Mouse (Mus musculus): ENCODE measurements around the gene Nfic. TPM values are rescaled to one million over a fixed set of nuclear protein-coding genes. Genes with fewer than 3 reads are reported as not detected.
A peak's percentile ranks its signal among the peaks of the same experiment; 100 is the strongest.

Gene Nfic
- polyA plus RNA-seq, 1 experiment from 2014 or later, result 106 TPM

- no peak overlapping the region for H3K4me3 ChIP-seq (ENCODE audit: low read length)
- H3K4me2 ChIP-seq (ENCODE audit: low read depth, low read length), result no peak overlapping the region
- peaks cover 38% of the 10 kb centered on the region for H3K27me3 ChIP-seq (ENCODE audit: control insufficient read depth, insufficient read depth, low read depth, low read length)
- no peak overlapping the region for H3K27ac ChIP-seq (ENCODE audit: low read length)
- no peaks in the 10 kb centered on the region for H3K36me3 ChIP-seq (ENCODE audit: control insufficient read depth, insufficient read depth, low read length)
- 3% methylated on average over 22 of the region's 22 CpGs for WGBS
- H3K9me3 ChIP-seq (ENCODE audit: control insufficient read depth, low read length), result no peaks in the 10 kb centered on the region
- no peak for ATAC-seq (ENCODE audit: low read depth)
- H3K4me1 ChIP-seq (replicated peaks; ENCODE audit: control insufficient read depth, insufficient read depth, low read length), result no peaks in the 10 kb centered on the region
- no peak overlapping the region for H3K9ac ChIP-seq (ENCODE audit: low read length)
These were observed 17.6 kb upstream of the Nfic start for GRCm38 (mm10) chr10:81473003-81473451.

- H3K27me3 ChIP-seq (ENCODE audit: control insufficient read depth, insufficient read depth, low read depth, low read length), result peaks cover 38% of the 10 kb centered on the region
- no peak for ATAC-seq (ENCODE audit: low read depth)
- H3K4me2 ChIP-seq (ENCODE audit: low read depth, low read length), result no peak overlapping the region
- no peak overlapping the region for H3K27ac ChIP-seq (ENCODE audit: low read length)
- H3K9ac ChIP-seq (ENCODE audit: low read length), result no peak overlapping the region
- WGBS, result 9% methylated on average over 18 of the region's 18 CpGs
- H3K4me1 ChIP-seq (replicated peaks; ENCODE audit: control insufficient read depth, insufficient read depth, low read length), result no peaks in the 10 kb centered on the region
- H3K4me3 ChIP-seq (ENCODE audit: low read length), result no peak overlapping the region
- H3K9me3 ChIP-seq (ENCODE audit: control insufficient read depth, low read length), result no peaks in the 10 kb centered on the region
- no peaks in the 10 kb centered on the region for H3K36me3 ChIP-seq (ENCODE audit: control insufficient read depth, insufficient read depth, low read length)
These were observed 17.1 kb upstream of the Nfic start for GRCm38 (mm10) chr10:81472403-81473002.

- Histone ChIP-seq H3K36me3 (ENCODE audit: control insufficient read depth, insufficient read depth, low read length) (no peaks in the 10 kb centered on the region), H3K27me3 (ENCODE audit: control insufficient read depth, insufficient read depth, low read depth, low read length) (peaks cover 30% of the 10 kb centered on the region), H3K4me1 (replicated peaks; ENCODE audit: control insufficient read depth, insufficient read depth, low read length) (no peaks in the 10 kb centered on the region), H3K4me2 (ENCODE audit: low read depth, low read length) (no peak overlapping the region), H3K9me3 (ENCODE audit: control insufficient read depth, low read length) (no peaks in the 10 kb centered on the region), H3K9ac (ENCODE audit: low read length) (no peak overlapping the region), H3K27ac (ENCODE audit: low read length) (no peak overlapping the region), H3K4me3 (ENCODE audit: low read length) (no peak overlapping the region)
- 40% methylated on average over 18 of the region's 18 CpGs for WGBS
- no peak for ATAC-seq (ENCODE audit: low read depth)
These were observed 15.0 kb upstream of the Nfic start for GRCm38 (mm10) chr10:81470454-81470853.

GRCm38 (mm10) chr10:81469253-81469652 lies 13.8 kb upstream of the Nfic start:
- 76% methylated on average over 5 of the region's 5 CpGs for WGBS
- no peak for ATAC-seq (ENCODE audit: low read depth)
- Histone ChIP-seq H3K36me3 (ENCODE audit: control insufficient read depth, insufficient read depth, low read length) (no peaks in the 10 kb centered on the region), H3K4me3 (ENCODE audit: low read length) (no peak overlapping the region), H3K27ac (ENCODE audit: low read length) (no peak overlapping the region), H3K4me1 (replicated peaks; ENCODE audit: control insufficient read depth, insufficient read depth, low read length) (peaks cover under 1% of the 10 kb centered on the region; the same call in 1 of the 2 replicates), H3K9ac (ENCODE audit: low read length) (no peak overlapping the region), H3K4me2 (ENCODE audit: low read depth, low read length) (no peak overlapping the region), H3K9me3 (ENCODE audit: control insufficient read depth, low read length) (no peaks in the 10 kb centered on the region), H3K27me3 (ENCODE audit: control insufficient read depth, insufficient read depth, low read depth, low read length) (peaks cover 33% of the 10 kb centered on the region)

GRCm38 (mm10) chr10:81467670-81468235 lies 12.3 kb upstream of the Nfic start:
- no peaks in the 10 kb centered on the region for H3K9me3 ChIP-seq (ENCODE audit: control insufficient read depth, low read length)
- H3K4me1 ChIP-seq (replicated peaks; ENCODE audit: control insufficient read depth, insufficient read depth, low read length), result peaks cover 4% of the 10 kb centered on the region; the same call in 1 of the 2 replicates
- no peak for ATAC-seq (ENCODE audit: low read depth)
- 78% methylated on average over 16 of the region's 16 CpGs for WGBS
- H3K9ac ChIP-seq (ENCODE audit: low read length), result no peak overlapping the region
- H3K27me3 ChIP-seq (ENCODE audit: control insufficient read depth, insufficient read depth, low read depth, low read length), result peaks cover 33% of the 10 kb centered on the region
- H3K36me3 ChIP-seq (ENCODE audit: control insufficient read depth, insufficient read depth, low read length), result no peaks in the 10 kb centered on the region
- H3K4me2 ChIP-seq (ENCODE audit: low read depth, low read length), result no peak overlapping the region
- no peak overlapping the region for H3K27ac ChIP-seq (ENCODE audit: low read length)
- H3K4me3 ChIP-seq (ENCODE audit: low read length), result no peak overlapping the region

GRCm38 (mm10) chr10:81466881-81467280 lies 11.4 kb upstream of the Nfic start:
- Histone ChIP-seq H3K4me3 (ENCODE audit: low read length) (no peak overlapping the region), H3K27me3 (ENCODE audit: control insufficient read depth, insufficient read depth, low read depth, low read length) (peaks cover 36% of the 10 kb centered on the region), H3K9ac (ENCODE audit: low read length) (no peak overlapping the region), H3K9me3 (ENCODE audit: control insufficient read depth, low read length) (no peaks in the 10 kb centered on the region), H3K4me1 (replicated peaks; ENCODE audit: control insufficient read depth, insufficient read depth, low read length) (peaks cover 6% of the 10 kb centered on the region; the same call in 1 of the 2 replicates), H3K36me3 (ENCODE audit: control insufficient read depth, insufficient read depth, low read length) (no peaks in the 10 kb centered on the region), H3K4me2 (ENCODE audit: low read depth, low read length) (no peak overlapping the region), H3K27ac (ENCODE audit: low read length) (no peak overlapping the region)
- 52% methylated on average over 14 of the region's 14 CpGs for WGBS
- no peak for ATAC-seq (ENCODE audit: low read depth)

GRCm38 (mm10) chr10:81466066-81466465 lies 10.6 kb upstream of the Nfic start:
- WGBS, result 68% methylated on average over 2 of the region's 2 CpGs
- H3K4me2 ChIP-seq (ENCODE audit: low read depth, low read length), result no peak overlapping the region
- no peak overlapping the region for H3K4me3 ChIP-seq (ENCODE audit: low read length)
- H3K9ac ChIP-seq (ENCODE audit: low read length), result no peak overlapping the region
- no peak overlapping the region for H3K27ac ChIP-seq (ENCODE audit: low read length)
- H3K27me3 ChIP-seq (ENCODE audit: control insufficient read depth, insufficient read depth, low read depth, low read length), result peaks cover 44% of the 10 kb centered on the region
- H3K4me1 ChIP-seq (replicated peaks; ENCODE audit: control insufficient read depth, insufficient read depth, low read length), result peaks cover 8% of the 10 kb centered on the region; the same call in 1 of the 2 replicates
- H3K36me3 ChIP-seq (ENCODE audit: control insufficient read depth, insufficient read depth, low read length), result no peaks in the 10 kb centered on the region
- no peaks in the 10 kb centered on the region for H3K9me3 ChIP-seq (ENCODE audit: control insufficient read depth, low read length)
- no peak for ATAC-seq (ENCODE audit: low read depth)

- Histone ChIP-seq H3K4me3 (ENCODE audit: low read length) (no peak overlapping the region), H3K9ac (ENCODE audit: low read length) (no peak overlapping the region), H3K27me3 (ENCODE audit: control insufficient read depth, insufficient read depth, low read depth, low read length) (peaks cover 50% of the 10 kb centered on the region), H3K36me3 (ENCODE audit: control insufficient read depth, insufficient read depth, low read length) (no peaks in the 10 kb centered on the region), H3K4me1 (replicated peaks; ENCODE audit: control insufficient read depth, insufficient read depth, low read length) (peaks cover 11% of the 10 kb centered on the region; the same call in 1 of the 2 replicates), H3K4me2 (ENCODE audit: low read depth, low read length) (0 out of 2 replicates have a peak overlapping the region, but pooled peaks have one; percentile 58), H3K27ac (ENCODE audit: low read length) (no peak overlapping the region), H3K9me3 (ENCODE audit: control insufficient read depth, low read length) (no peaks in the 10 kb centered on the region)
- WGBS, result 4% methylated on average over 5 of the region's 5 CpGs
- ATAC-seq (ENCODE audit: low read depth), result peak; percentile 77
These were observed 9.8 kb upstream of the Nfic start for GRCm38 (mm10) chr10:81465265-81465645.

- Histone ChIP-seq H3K4me1 (replicated peaks; ENCODE audit: control insufficient read depth, insufficient read depth, low read length) (peaks cover 11% of the 10 kb centered on the region; the same call in 1 of the 2 replicates), H3K36me3 (ENCODE audit: control insufficient read depth, insufficient read depth, low read length) (no peaks in the 10 kb centered on the region), H3K4me3 (ENCODE audit: low read length) (peak overlapping the region; percentile 40), H3K9ac (ENCODE audit: low read length) (peak overlapping the region; percentile 45), H3K27ac (ENCODE audit: low read length) (no peak overlapping the region), H3K27me3 (ENCODE audit: control insufficient read depth, insufficient read depth, low read depth, low read length) (peaks cover 55% of the 10 kb centered on the region), H3K4me2 (ENCODE audit: low read depth, low read length) (peak overlapping the region; percentile 58), H3K9me3 (ENCODE audit: control insufficient read depth, low read length) (no peaks in the 10 kb centered on the region)
- 2% methylated on average over 31 of the region's 33 CpGs for WGBS
- ATAC-seq (ENCODE audit: low read depth), result peak; percentile 84
These were observed 9.2 kb upstream of the Nfic start for GRCm38 (mm10) chr10:81464405-81465264.
